Mouse (Mus musculus) urinary bladder, postnatal 36 days (tissue): ENCODE results near the gene Sp2.

Experiments used
- DNase-seq, 2 experiments: peaks; one replicate each; pipeline ENCODE4 v3.0.0; 2022; ENCODE audit warnings: low spot score in 2 of 2, mixed read lengths in 1 of 2

Sp2 gene

GRCm38 (mm10) chr11:96938426-96938800 lies 44.3 kb downstream of the Sp2 start:
- no peak for DNase-seq

- peak; percentile 57 to 76 for DNase-seq
Observed at GRCm38 (mm10) chr11:96937549-96938425, 45.0 kb downstream of the Sp2 start.

- DNase-seq, result no peak
Observed at GRCm38 (mm10) chr11:96935872-96936650, 46.7 kb downstream of the Sp2 start.

GRCm38 (mm10) chr11:96934921-96935356 lies 47.8 kb downstream of the Sp2 start:
- peak; percentile 28 to 52 for DNase-seq

- DNase-seq, result no peak
Observed at GRCm38 (mm10) chr11:96933562-96934276, 49.0 kb downstream of the Sp2 start.

- DNase-seq, result peak in 1 of 2 experiments; percentile 52
Observed at GRCm38 (mm10) chr11:96931327-96932062, 51.3 kb downstream of the Sp2 start.

GRCm38 (mm10) chr11:96929766-96930331 lies 52.9 kb downstream of the Sp2 start:
- DNase-seq, result no peak

- DNase-seq, result peak; percentile 34 to 45
Observed at GRCm38 (mm10) chr11:96929096-96929765, 53.5 kb downstream of the Sp2 start.

- peak in 1 of 2 experiments; percentile 53 for DNase-seq
Observed at GRCm38 (mm10) chr11:96928691-96929090, 54.1 kb downstream of the Sp2 start.

- no peak for DNase-seq
Observed at GRCm38 (mm10) chr11:96928088-96928487, 54.7 kb downstream of the Sp2 start, which contains the start of gene Prr15l. Gene Prr15l, plus strand, starts transcription at chr11:96928104.

- no peak for DNase-seq
Observed at GRCm38 (mm10) chr11:96926587-96926986, 56.2 kb downstream of the Sp2 start.

- DNase-seq, result no peak
Observed at GRCm38 (mm10) chr11:96925469-96926148, 57.1 kb downstream of the Sp2 start.

GRCm38 (mm10) chr11:96924861-96925260 lies 57.9 kb downstream of the Sp2 start:
- no peak for DNase-seq

- peak in 1 of 2 experiments; percentile 26 for DNase-seq
Observed at GRCm38 (mm10) chr11:96919003-96919402, 63.8 kb downstream of the Sp2 start.

- no peak for DNase-seq
Observed at GRCm38 (mm10) chr11:96917415-96917814, 65.3 kb downstream of the Sp2 start.

GRCm38 (mm10) chr11:96916885-96917396 lies 65.8 kb downstream of the Sp2 start:
- DNase-seq, result no peak

GRCm38 (mm10) chr11:96916044-96916884 lies 66.5 kb downstream of the Sp2 start, which contains the start of gene Cdk5rap3:
Gene Cdk5rap3, minus strand, starts transcription at chr11:96916496.
- DNase-seq, result peak; percentile 99

GRCm38 (mm10) chr11:96912682-96913081 lies 70.1 kb downstream of the Sp2 start:
- no peak for DNase-seq
